Mouse (Mus musculus) urinary bladder, postnatal 10 days (tissue): ENCODE results near the gene Tlcd1.
A peak's percentile ranks its signal among the peaks of the same experiment; 100 is the strongest.
"Not testable (repeated sequence)": the region's sequence is repeated elsewhere in the genome, so short reads cannot be mapped to it uniquely, and the experiment has no call there.

Experiments used
- DNase-seq: peaks from one replicate; pipeline ENCODE4 v3.0.0; 2022; ENCODE audit warnings: low spot score

The Tlcd1 gene

GRCm38 (mm10) chr11:78177903-78178858 lies 1.7 kb downstream of the Tlcd1 start:
- DNase-seq = peak; percentile 91

DNA sequence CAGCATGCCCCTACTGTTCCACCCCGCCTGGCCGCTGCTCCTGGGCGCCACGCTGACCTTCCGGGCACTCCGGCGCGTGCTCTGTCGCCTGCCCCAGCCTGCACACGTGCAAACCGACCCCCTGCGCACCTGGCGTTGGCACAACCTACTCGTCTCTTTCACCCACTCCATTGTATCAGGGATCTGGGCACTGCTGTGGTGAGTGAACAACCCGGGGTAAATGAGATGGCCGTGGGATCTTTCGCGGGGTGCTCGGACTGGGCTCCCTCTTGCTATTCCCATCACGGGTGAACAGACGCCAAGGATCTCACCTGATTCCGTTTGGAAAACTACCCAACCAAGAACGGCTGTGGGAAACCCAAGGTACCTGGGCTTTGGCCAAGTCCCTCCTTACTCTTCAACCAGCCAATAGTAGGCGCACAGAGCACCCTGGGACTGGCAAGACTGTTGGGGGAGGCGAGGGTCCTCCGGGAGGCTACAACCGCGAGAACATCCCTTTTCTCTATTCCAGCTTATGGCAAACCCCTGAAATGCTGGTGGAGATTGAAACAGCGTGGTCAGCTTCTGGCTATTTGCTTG lies 2.4 kb downstream of the Tlcd1 start:
- DNase-seq = no peak

DNA sequence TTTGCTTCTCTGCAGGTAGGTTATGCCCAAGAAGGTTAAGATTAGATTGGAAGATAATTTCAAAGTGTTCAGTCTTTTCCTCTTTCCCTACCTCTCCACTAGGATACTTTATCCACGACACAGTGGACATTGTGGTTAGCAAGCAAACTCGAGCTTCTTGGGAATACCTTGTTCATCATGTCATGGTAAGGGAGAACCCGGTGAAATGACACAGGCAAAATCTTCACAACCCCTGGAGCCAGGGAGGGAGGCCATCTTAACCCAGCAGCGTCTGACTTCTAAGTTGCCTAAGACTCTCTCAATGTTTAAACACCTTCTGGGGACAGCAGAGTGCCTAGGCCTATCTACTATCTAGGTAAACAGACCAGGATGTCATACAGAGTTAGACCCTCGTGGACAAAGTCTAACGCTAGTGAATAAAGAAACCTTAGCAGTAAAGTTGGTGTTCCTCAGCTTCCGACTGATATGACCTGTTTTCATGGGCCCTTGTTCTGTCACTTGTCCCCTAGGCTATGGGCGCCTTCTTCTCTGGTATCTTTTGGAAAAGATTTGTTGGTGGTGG lies 3.0 kb downstream of the Tlcd1 start:
- DNase-seq = no peak

- DNase-seq = no peak
These were observed 3.7 kb downstream of the Tlcd1 start for GRCm38 (mm10) chr11:78180081-78180761.

DNA sequence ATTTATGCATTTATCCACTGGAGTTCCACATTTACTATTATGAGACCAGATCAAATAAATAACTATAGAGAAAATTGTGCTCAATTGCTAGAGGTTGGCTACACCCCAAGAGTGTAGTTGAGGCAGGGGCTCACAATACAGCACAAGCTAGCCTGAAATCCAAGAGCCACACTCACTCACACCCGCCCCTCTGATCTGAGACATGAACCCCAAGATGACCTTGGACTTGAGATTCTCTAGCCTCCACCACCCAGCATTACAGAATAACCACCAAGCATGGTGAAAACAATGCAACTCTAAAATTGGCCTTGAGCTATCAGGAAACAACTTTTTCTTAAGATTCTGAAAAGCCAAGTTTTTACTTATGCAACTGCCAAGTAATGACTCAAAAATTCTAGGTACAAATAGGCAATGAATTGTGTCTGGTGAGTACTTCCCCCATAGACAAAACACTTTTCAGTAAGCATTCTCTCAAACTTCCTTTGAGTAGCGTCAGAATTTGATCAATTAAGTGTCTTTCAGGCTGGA lies 5.4 kb downstream of the Tlcd1 start:
- DNase-seq = no peak

DNA sequence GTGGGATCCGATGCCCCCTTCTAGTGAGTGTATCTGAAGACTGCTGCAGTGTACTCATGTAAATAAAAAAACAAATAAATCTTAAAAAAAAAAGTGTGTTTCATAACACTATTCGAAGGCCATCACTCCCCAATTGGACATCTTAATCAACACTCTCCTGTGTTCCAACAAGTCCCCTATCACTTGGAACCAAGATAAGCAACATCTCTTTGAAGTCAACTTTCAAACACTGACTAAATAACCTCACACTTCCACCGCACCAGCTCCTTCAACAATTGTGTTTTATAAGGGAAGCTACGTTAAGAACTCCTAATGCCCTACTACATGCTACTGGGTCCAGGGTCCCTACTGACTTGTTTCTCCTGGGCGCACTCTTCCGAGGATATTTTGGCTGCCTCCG lies 5.9 kb downstream of the Tlcd1 start:
- no peak for DNase-seq

DNA sequence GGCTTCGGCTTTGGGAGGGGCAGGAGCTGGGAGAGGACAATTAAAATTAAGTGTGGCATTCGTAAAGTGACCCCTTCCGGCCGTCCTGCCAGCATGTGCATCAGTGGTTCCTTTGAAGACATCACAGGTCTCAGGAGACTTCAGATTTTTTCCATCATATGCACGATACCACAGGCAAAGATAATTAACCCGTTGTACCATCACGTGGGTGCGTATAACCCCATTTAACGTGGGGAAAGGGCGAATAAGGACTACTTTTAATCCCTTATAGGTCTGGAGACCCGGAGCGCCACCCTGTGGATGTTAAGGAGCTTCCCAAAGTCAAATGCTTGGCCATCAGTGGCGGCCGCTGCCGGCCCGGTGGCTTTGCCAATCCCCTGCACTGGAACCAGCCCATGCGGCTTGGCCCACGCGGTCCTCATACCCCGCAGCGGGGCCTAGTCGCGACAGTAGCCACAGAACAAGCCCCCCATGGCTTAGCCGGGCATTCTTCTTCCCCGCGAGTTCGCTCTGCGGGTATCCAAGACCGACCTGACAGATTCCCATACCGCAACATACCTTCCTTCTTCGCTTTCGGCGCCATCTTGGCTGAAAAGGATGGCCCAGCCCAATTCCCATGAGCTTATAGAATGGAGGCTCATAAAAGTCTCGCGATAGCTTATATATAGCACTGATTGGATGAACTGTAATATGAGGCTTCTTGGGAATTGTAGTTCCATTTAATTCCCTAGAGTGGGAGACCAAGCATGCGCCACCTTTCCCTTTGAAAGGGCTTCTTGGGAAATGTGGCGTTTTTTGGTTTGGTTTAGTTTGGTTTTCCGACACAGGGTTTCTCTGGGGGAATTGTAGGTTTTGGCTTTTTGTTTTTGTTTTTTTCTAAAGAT lies 6.7 kb downstream of the Tlcd1 start, which contains the start of gene Rpl23a:
Gene Rpl23a, minus strand, starts transcription at position 624 of the 884 bp plus-strand sequence.
- no peak for DNase-seq

DNA sequence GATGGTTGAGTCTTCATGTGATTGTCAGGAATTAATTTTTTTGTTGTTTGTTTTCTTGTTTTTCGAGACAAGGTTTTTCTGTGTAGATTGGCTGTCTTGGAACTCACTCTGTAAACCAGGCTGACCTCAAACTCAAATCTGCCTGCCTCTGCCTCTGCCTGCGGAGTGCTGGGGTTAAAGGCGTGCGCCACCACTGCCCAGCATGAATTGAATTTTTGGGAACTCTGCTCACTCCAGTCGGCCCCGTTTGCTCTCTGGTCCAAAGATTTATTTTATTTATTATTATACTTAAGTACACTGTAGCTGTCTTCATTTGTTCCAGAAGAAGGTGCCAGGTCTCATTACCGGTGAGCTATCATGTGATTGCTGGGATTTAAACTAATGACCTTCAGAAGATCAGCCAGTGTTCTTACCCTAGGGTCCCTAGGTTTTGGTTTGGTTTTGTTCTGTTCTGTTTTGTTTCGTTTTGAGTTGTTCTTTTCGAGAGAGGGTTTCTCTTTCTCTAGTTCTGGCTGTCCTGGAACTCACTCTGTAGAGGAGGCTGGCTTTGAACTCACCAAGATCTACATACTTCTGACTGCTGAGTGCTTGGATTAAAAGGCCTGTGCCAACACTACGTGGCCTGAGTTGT lies 7.5 kb downstream of the Tlcd1 start:
- DNase-seq = no peak

DNA sequence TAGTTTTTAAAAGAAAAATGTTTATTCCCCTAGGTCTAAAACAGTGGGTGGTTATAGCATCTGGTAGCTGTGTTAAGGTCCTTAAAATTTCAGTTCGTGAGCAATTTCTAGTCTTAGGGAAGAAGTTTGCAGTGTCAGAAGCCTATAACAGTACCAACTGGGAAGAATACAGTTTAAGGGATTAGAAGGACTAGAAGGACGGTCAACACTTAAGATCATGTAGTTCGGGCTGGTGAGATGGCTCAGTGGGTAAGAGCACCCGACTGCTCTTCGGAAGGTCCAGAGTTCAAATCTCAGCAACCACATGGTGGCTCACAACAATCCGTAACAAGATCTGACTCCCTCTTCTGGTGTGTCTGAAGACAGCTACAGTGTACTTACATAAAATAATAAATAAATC lies 8.2 kb downstream of the Tlcd1 start:
- DNase-seq = not testable (repeated sequence)

GRCm38 (mm10) chr11:78188331-78189233 lies 12.1 kb downstream of the Tlcd1 start, which contains the start of gene Rab34:
Gene Rab34 (plus strand): TSS chr11:78188430.
- no peak for DNase-seq

- DNase-seq = no peak
These were observed 12.9 kb downstream of the Tlcd1 start for GRCm38 (mm10) chr11:78189234-78190040.

DNA sequence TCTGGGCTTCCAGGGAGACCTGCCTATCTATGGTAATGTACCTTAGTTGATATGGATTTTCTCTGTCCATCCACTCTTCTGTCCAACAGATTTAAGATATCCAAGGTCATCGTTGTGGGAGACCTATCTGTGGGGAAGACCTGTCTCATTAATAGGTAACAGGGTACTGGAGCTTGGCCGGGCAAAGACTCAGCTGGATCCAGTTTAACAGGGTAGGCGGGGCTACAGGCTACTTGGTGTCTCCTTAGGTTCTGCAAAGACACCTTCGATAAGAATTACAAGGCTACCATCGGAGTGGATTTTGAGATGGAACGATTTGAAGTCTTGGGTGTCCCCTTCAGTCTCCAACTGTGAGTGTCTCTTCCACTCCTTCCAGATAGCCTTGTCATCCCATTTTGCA lies 13.5 kb downstream of the Tlcd1 start:
- DNase-seq = no peak

DNA sequence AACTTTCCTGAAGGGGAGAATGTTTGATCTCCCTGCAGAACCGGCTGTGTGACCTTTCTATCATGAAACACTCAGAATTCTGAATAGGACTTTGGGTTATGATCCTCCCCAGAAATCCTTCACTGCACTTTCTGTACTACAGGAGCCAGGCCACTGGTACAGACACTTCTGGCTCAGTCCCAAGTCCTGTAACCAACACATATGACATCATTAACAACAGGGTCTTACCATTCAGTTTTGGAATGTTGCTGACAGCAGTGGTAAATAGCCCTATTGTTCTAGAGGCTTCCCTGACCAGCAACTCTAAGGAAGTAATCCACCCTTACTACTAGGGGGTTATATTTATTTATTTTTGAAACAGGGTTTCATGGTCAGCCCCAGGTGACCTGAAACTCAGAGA lies 16.6 kb downstream of the Tlcd1 start, which contains the start of gene Proca1:
Gene Proca1, plus strand, starts transcription at position 280 of the 400 bp plus-strand sequence.
- DNase-seq = no peak

- DNase-seq = no peak
These were observed 18.0 kb downstream of the Tlcd1 start for GRCm38 (mm10) chr11:78194411-78195100.

- no peak for DNase-seq
These were observed 18.8 kb downstream of the Tlcd1 start for GRCm38 (mm10) chr11:78195101-78195863.

DNA sequence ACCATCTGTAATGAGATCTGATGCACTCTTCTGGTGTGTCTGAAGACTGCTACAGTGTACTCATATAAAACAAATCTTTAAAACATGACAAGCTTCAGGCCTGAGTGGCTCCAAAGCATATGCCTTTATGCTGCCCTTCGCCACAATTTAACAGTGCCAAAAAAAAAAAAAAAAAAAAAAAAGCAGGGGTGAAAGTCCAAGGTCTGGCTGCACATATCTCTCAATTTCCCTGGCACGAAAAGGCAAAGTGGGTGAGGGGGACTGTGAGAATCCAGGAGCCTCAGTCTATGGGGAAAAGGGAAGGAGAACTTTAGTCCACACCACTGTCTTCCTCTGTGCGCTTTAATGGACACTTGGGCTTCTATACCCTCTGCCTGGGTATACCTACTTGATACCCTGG lies 25.9 kb downstream of the Tlcd1 start:
- DNase-seq = no peak

GRCm38 (mm10) chr11:78204287-78204686 lies 27.8 kb downstream of the Tlcd1 start:
- DNase-seq = no peak
